Mouse (Mus musculus): ENCODE measurements around the gene Lin37. TPM values are rescaled to one million over a fixed set of nuclear protein-coding genes. Genes with fewer than 3 reads are reported as not detected.

The Lin37 gene
- polyA plus RNA-seq, 1 experiment from 2014 or later = 38.5 TPM

DNA sequence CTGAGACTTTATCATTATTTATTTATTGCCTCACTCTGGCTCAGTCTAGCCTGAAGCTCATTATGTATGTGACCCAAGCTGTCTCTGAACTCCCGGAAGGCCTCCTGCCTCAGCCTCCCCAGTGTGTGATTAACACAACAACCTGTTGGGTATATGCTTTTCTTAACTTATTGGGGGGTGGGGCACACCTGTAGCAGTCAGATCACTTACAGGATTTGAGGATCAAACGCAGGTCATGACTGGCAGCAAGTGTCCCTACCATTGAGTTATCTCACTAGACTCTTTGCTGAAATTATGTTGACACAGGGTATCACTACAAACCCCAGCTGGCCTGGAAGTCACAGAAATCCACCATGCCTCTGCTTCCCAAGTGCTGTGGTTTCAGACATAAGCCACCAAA, 658 bp upstream of the Lin37 start:
- H3K36me3 ChIP-seq (ENCODE audit: control insufficient read depth, insufficient read depth, low read length) = peaks cover 25% of the 10 kb centered on the region
- no peak for ATAC-seq (replicated peaks; ENCODE audit: low FRiP score, low TSS enrichment, low read depth)
- H3K27me3 ChIP-seq (replicated peaks; ENCODE audit: control insufficient read depth, insufficient read depth, low read length) = no peaks in the 10 kb centered on the region
- WGBS = 74% methylated on average over 2 of the region's 2 CpGs
- peak overlapping the region; percentile 49; the same call in 1 of the 2 replicates for H3K4me2 ChIP-seq (ENCODE audit: low read length)
- H3K4me3 ChIP-seq (ENCODE audit: low read depth, low read length) = no peak overlapping the region
- H3K27ac ChIP-seq (ENCODE audit: low read depth) = no peak overlapping the region
- H3K9ac ChIP-seq (ENCODE audit: low read length) = no peak overlapping the region
- DNase-seq (ENCODE audit: low spot score) = no peak
- H3K4me1 ChIP-seq (replicated peaks; ENCODE audit: control insufficient read depth, insufficient read depth, low read length) = peaks cover 16% of the 10 kb centered on the region; the same call in 1 of the 2 replicates
- no peaks in the 10 kb centered on the region for H3K9me3 ChIP-seq (ENCODE audit: control insufficient read depth, low read length)

DNA sequence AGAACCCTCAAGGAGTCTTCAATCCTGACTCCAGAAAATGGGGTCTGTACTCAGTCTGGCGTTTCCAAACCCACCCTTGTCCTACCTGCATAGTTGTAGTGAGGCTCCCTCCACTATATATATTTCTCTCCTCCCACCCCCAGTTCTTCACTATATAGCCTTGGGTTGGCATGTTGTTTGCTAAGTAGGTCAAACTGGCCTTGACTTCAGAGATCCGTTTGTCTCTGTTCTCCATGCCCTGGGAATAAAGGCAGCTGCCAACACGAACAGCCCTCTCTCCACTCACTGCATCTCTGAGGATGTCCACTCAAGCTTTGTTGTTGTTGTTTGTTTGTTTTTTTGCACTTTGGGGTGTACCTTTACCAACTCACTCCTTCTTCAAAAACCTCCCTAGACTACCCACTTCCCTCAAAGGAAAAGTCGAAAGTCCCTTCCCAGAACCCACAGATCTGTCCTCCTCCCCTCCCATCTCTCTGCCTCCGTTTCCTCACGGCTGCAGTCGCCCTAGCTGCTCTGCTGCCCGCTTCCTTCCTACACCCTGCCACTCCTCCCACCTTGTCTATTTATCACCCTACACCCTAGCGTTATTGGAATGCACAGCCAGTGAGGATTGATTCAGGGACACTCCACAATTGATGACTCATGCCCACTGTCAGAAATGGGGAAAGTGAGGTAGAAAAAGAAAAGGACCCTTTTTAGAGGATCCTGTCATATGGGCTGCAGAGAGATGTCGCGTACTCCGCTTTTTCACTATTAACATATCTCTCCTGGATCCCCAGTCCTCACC, 789 bp downstream of the Lin37 start:
- Histone ChIP-seq H3K9me3 (ENCODE audit: control insufficient read depth, low read length) (no peaks in the 10 kb centered on the region), H3K4me2 (ENCODE audit: low read length) (peak overlapping the region; percentile 91), H3K27me3 (replicated peaks; ENCODE audit: control insufficient read depth, insufficient read depth, low read length) (no peaks in the 10 kb centered on the region), H3K9ac (ENCODE audit: low read length) (peak overlapping the region; percentile 60), H3K4me3 (ENCODE audit: low read depth, low read length) (peak overlapping the region; percentile 70), H3K36me3 (ENCODE audit: control insufficient read depth, insufficient read depth, low read length) (peaks cover 29% of the 10 kb centered on the region), H3K27ac (ENCODE audit: low read depth) (no peak overlapping the region; the same call in 1 of the 2 replicates), H3K4me1 (replicated peaks; ENCODE audit: control insufficient read depth, insufficient read depth, low read length) (peaks cover 14% of the 10 kb centered on the region; the same call in 1 of the 2 replicates)
- 12% methylated on average over 12 of the region's 12 CpGs for WGBS
- peak; percentile 55 for DNase-seq (ENCODE audit: low spot score)
- ATAC-seq (replicated peaks; ENCODE audit: low FRiP score, low TSS enrichment, low read depth) = no peak

DNA sequence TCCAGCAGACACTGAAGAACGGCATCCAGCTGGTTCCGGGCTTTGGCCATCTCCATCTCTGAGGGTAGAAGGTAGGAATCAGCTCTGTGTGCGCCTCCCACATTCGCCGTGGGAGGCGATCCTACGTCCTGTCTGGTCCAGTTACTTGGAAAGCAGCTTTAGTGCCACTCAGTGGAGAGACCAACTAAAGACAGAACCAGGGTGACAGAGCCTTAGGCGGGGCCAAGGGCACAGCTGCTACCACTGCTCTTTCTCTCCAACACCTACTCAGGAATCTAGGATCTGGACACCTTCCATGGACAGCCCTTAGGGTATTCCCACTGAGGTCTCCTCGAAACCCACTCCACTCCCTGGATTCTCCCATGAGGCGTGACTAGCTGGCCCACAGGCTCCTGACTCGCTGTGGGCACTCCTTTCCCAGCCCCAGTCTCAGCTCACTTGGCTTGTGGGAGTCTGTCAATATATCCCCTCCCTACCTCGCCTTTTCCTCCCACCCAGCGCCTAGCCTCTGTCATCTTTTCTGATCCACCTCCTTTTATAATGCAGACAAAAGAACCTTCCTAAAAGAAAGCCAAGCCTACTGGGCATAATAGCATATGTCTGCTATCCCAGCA, 1.6 kb downstream of the Lin37 start:
- DNase-seq (ENCODE audit: low spot score) (no peak), ATAC-seq (replicated peaks; ENCODE audit: low FRiP score, low TSS enrichment, low read depth) (no peak)
- Histone ChIP-seq H3K27me3 (replicated peaks; ENCODE audit: control insufficient read depth, insufficient read depth, low read length) (no peaks in the 10 kb centered on the region), H3K9me3 (ENCODE audit: control insufficient read depth, low read length) (no peaks in the 10 kb centered on the region), H3K4me2 (ENCODE audit: low read length) (peak overlapping the region; percentile 91), H3K4me3 (ENCODE audit: low read depth, low read length) (no peak overlapping the region), H3K27ac (ENCODE audit: low read depth) (no peak overlapping the region), H3K4me1 (replicated peaks; ENCODE audit: control insufficient read depth, insufficient read depth, low read length) (peaks cover 19% of the 10 kb centered on the region), H3K9ac (ENCODE audit: low read length) (no peak overlapping the region), H3K36me3 (ENCODE audit: control insufficient read depth, insufficient read depth, low read length) (peaks cover 29% of the 10 kb centered on the region)
- 91% methylated on average over 13 of the region's 13 CpGs for WGBS

DNA sequence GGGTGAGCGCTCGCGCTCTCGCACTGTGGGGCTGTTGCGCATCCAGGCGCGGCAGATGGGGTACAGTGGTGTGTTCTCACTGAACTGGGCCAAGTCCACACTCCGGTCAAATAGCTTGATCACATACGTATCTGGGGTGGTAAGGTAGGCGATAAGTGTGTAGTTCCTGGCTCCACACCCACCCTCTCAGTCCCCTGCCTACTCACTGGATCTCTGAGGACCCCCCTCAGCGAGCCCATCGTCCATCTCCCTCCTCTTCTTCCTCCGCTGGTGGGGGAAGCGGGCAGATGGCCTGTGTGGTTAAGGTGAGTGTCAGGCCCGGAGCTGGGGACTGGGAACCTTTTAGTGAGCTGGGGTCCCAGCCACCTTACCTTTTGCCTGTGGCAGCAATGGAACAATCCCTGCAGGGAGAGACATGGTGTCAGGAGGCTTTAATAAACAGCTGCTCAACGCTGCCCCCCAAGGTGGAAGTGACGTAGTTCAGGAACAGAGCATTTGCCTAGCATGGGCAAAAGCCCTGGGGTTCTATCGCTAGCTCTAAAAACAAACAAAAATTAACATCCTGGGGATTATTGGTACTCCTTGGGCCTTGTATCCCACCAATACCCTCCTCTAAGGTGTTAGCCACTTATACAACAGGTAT, 2.6 kb downstream of the Lin37 start:
- H3K36me3 ChIP-seq (ENCODE audit: control insufficient read depth, insufficient read depth, low read length) = peaks cover 29% of the 10 kb centered on the region
- 93% methylated on average over 18 of the region's 18 CpGs for WGBS
- no peak for DNase-seq (ENCODE audit: low spot score)
- H3K4me1 ChIP-seq (replicated peaks; ENCODE audit: control insufficient read depth, insufficient read depth, low read length) = peaks cover 16% of the 10 kb centered on the region
- H3K27me3 ChIP-seq (replicated peaks; ENCODE audit: control insufficient read depth, insufficient read depth, low read length) = no peaks in the 10 kb centered on the region
- no peak overlapping the region for H3K4me3 ChIP-seq (ENCODE audit: low read depth, low read length)
- no peak overlapping the region for H3K9ac ChIP-seq (ENCODE audit: low read length)
- H3K27ac ChIP-seq (ENCODE audit: low read depth) = no peak overlapping the region
- ATAC-seq (replicated peaks; ENCODE audit: low FRiP score, low TSS enrichment, low read depth) = no peak
- no peak overlapping the region for H3K4me2 ChIP-seq (ENCODE audit: low read length)
- no peaks in the 10 kb centered on the region for H3K9me3 ChIP-seq (ENCODE audit: control insufficient read depth, low read length)

DNA sequence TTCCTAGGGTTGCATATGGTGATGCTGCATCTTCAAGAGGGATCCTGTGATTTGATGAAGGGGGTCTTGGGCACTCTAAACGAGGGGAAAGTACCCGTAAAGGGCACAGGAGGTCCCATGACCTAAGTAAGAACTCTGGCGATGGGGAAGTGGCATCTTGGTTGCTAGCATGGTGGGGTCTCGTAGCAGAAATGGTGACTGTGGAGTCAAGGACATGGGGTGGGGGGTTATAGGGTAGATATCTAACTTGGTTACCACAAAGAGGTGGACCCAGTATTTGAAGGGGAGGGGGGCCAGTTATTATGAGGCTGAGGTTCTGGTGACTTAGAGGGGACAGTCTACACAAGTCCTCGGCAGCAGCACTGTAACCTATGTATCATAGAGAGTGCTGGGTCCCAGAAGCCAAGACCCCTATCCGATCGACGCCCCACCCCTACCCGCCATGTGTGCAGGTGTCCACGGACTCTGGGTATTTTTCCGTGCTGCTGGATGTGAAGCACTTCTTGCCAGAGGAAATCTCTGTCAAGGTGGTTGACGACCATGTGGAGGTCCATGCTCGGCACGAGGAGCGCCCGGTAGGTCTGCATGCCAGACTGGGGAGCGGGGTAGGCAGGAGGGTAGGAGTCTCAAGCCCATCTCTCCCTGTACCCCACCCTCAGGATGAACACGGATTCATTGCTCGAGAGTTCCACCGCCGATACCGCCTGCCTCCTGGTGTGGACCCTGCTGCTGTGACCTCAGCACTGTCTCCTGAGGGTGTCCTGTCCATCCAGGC, 5.6 kb downstream of the Lin37 start:
- H3K9ac ChIP-seq (ENCODE audit: low read length) = peak overlapping the region; percentile 69; the same call in 1 of the 2 replicates
- ATAC-seq (replicated peaks; ENCODE audit: low FRiP score, low TSS enrichment, low read depth) (no peak), DNase-seq (ENCODE audit: low spot score) (no peak)
- H3K4me1 ChIP-seq (replicated peaks; ENCODE audit: control insufficient read depth, insufficient read depth, low read length) = peaks cover 15% of the 10 kb centered on the region
- peaks cover 29% of the 10 kb centered on the region for H3K36me3 ChIP-seq (ENCODE audit: control insufficient read depth, insufficient read depth, low read length)
- peak overlapping the region; percentile 78; the same call in 1 of the 2 replicates for H3K4me3 ChIP-seq (ENCODE audit: low read depth, low read length)
- peak overlapping the region; percentile 96; the same call in 1 of the 2 replicates for H3K27ac ChIP-seq (ENCODE audit: low read depth)
- no peaks in the 10 kb centered on the region for H3K9me3 ChIP-seq (ENCODE audit: control insufficient read depth, low read length)
- H3K27me3 ChIP-seq (replicated peaks; ENCODE audit: control insufficient read depth, insufficient read depth, low read length) = no peaks in the 10 kb centered on the region
- peak overlapping the region; percentile 86 for H3K4me2 ChIP-seq (ENCODE audit: low read length)
- 83% methylated on average over 22 of the region's 22 CpGs for WGBS

DNA sequence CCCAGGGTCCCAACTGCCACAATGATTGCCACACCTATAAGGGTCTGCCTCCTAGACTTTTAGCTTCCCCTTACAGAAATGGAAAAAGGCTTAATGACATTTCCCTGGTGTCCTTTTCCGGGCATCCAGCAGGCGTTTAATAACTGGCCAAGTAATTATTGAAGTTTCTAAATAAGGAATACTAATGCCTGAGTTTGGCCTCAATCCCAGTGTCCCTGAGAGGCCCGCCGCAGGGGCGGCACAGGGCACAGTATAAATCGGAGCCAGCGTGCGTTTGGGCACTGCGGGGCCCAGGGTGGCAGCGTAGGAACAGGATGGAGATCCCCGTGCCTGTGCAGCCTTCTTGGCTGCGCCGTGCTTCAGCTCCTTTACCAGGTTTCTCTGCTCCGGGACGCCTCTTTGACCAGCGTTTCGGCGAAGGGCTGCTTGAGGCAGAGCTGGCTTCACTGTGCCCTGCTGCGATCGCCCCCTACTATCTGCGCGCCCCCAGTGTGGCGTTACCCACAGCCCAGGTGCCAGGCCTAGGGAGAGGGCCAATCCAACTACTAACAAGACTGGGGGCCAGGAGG, 6.5 kb downstream of the Lin37 start:
- no peaks in the 10 kb centered on the region for H3K9me3 ChIP-seq (ENCODE audit: control insufficient read depth, low read length)
- DNase-seq (ENCODE audit: low spot score) (peak; percentile 64), ATAC-seq (replicated peaks; ENCODE audit: low FRiP score, low TSS enrichment, low read depth) (no peak)
- H3K4me2 ChIP-seq (ENCODE audit: low read length) = peak overlapping the region; percentile 86
- H3K9ac ChIP-seq (ENCODE audit: low read length) = peak overlapping the region; percentile 69
- H3K4me3 ChIP-seq (ENCODE audit: low read depth, low read length) = peak overlapping the region; percentile 78
- H3K27ac ChIP-seq (ENCODE audit: low read depth) = peak overlapping the region; percentile 96; the same call in 1 of the 2 replicates
- H3K4me1 ChIP-seq (replicated peaks; ENCODE audit: control insufficient read depth, insufficient read depth, low read length) = peaks cover 8% of the 10 kb centered on the region
- no peaks in the 10 kb centered on the region for H3K27me3 ChIP-seq (replicated peaks; ENCODE audit: control insufficient read depth, insufficient read depth, low read length)
- 4% methylated on average over 23 of the region's 23 CpGs for WGBS
- peaks cover 32% of the 10 kb centered on the region for H3K36me3 ChIP-seq (ENCODE audit: control insufficient read depth, insufficient read depth, low read length)

DNA sequence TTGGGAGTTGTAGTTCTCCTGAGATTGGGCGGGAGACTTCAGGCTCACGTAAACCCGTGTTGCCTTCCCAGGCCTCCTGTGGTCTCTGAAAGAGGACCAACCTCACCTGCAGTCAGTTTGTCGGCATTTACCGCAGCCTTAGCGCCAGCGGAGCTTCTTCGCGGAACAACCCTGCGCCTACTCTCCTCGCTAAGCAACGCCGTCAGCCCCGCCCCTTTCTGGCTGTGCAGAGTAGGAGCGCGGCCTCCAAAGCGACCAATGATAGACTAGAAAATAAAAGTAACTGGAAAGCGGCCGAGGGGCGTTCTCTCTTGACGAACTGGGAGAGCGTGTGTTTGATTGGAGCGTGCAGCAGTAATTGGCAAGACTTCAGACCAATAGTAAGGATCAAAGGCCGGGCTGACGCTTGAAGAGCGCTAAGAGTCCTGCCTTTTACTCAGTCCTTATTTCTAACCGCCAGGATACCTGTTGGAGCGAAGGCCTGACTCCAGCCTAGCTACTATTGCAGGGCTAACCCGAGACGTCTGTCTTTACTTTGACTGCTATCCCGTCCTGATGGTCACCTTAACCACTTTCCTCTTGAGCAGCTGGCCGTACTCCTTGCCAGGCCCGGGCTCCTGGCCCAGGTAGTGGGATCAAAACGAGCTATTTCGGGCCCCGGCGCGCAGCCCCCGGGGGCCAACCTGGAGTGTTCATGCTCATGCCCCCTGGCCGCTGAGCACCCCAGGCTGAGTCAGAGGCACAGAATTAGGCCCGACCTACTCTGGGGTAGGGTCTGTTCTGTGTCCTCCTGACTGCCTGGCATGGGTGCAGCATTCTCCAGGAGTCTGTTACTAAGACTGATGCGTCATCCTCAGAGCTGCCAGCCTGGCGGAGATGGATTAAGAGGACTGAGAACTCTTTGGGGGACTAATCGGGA, 7.3 kb downstream of the Lin37 start, which contains the start of the genes Hspb6 and Proser3:
Gene Hspb6 (plus strand): TSS at position 77 of the 919 bp plus-strand sequence.
Gene Proser3 (minus strand): TSS at position 198 of the 919 bp plus-strand sequence.
- peak; percentile 94 for ATAC-seq (replicated peaks; ENCODE audit: low FRiP score, low TSS enrichment, low read depth)

More for the DNA sequence above, 7.3 kb downstream of the Lin37 start, which contains the start of the genes Hspb6 and Proser3:
- Histone ChIP-seq H3K9ac (ENCODE audit: low read length) (peak within 1 kb of the TSS; percentile 69), H3K4me3 (ENCODE audit: low read depth, low read length) (peak within 1 kb of the TSS; percentile 78), H3K4me1 (replicated peaks; ENCODE audit: control insufficient read depth, insufficient read depth, low read length) (peaks cover 8% of the 10 kb centered on the region), H3K27me3 (replicated peaks; ENCODE audit: control insufficient read depth, insufficient read depth, low read length) (no peaks in the 10 kb centered on the region), H3K4me2 (ENCODE audit: low read length) (peak within 1 kb of the TSS; percentile 86), H3K36me3 (ENCODE audit: control insufficient read depth, insufficient read depth, low read length) (peaks cover 34% of the 10 kb centered on the region), H3K9me3 (ENCODE audit: control insufficient read depth, low read length) (no peaks in the 10 kb centered on the region), H3K27ac (ENCODE audit: low read depth) (peak within 1 kb of the TSS; percentile 96)
- peak; percentile 98 for DNase-seq (ENCODE audit: low spot score)
- 1% methylated on average over 44 of the region's 44 CpGs for WGBS

All from intestine, embryonic 14.5 days (tissue).